Mouse (Mus musculus) central nervous system, embryonic 11.5 days (tissue): ENCODE results near the gene Klrc1. TPM values are rescaled to one million over a fixed set of nuclear protein-coding genes. Genes with fewer than 3 reads are reported as not detected.

ENCODE experiments used
- polyA plus RNA-seq: library from polyadenylated mRNA; depleted of rRNA; stranded (reverse); fragments of >200 nt; gene quantifications from 2 replicates; pipeline ENCODE4 v1.2.3, GENCODE M21; 2012; rRNA removed

The Klrc1 gene
- polyA plus RNA-seq, result not detected in 2 replicates

GRCm38 (mm10) chr6:129678873-129679272 is at the start of gene Klrc1:
TSS of gene Klrc1 (minus strand) at chr6:129678973.

GRCm38 (mm10) chr6:129717032-129717431 is 38.3 kb upstream of the Klrc1 start, which contains the start of gene Klri1:
TSS of gene Klri1 (minus strand) at chr6:129717132.

DNA sequence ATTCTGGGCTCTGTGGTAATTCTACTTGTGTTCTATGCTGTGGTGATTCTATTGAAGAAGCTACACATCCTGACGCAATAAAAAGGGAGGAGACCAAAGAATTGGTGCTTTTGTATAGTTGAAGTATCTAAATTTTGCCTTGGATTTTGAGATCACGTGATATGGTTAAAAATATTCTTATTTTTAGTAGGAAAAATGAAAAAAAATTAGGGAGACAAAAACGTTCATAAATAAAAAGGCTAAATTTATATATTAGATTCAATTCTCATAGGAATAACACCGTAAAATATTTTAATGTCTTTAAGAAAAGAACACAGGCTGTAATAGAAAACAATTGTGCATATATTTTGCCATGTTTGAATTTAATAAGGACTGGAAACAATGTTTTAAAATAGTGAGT is 18.2 kb downstream of the Klrc1 start, which contains the start of gene Klrc2:
TSS of gene Klrc2 (minus strand) at position 101 of the 400 bp plus-strand sequence.

GRCm38 (mm10) chr6:129643237-129643636 is 35.5 kb downstream of the Klrc1 start, which contains the start of gene Klrc3:
TSS of gene Klrc3 (minus strand) at chr6:129643337.

DNA sequence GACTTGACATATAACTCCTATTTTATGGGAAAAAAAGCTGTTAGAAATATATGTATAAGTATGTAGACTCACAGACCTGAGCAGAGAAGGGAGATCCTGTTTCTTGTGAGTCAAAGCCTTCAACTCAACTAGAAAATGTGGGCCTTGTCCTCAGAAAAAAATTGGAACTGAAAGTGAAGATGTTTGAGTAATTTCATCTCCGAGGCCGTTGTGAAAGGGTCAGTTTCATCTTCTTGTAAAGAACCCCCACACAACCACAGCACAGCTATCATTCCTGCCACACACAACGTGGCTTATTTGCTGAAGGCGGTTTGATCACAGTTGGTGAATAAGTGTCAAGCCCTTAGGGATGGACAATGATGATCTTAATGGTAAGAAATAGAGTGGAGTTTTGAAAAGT is 55.0 kb downstream of the Klrc1 start, which contains the start of gene Klrk1:
TSS of gene Klrk1 (minus strand) at position 130 of the 400 bp plus-strand sequence.

Other genes starting within 250 kb of the Klrc1 start
- 0.41 and 0.72 TPM in 2 replicates for gene Clec1a, start 227.0 kb downstream of the Klrc1 start, polyA plus RNA-seq
- gene Olr1, start 171.8 kb downstream of the Klrc1 start, polyA plus RNA-seq, result 0.07 and 0.36 TPM in 2 replicates
- gene Tmem52b, start 166.4 kb downstream of the Klrc1 start, polyA plus RNA-seq, result 0.02 and 0.05 TPM in 2 replicates
- gene Gabarapl1, start 145.8 kb downstream of the Klrc1 start, polyA plus RNA-seq, result 59.9 and 65.2 TPM in 2 replicates
- 0.02 TPM in 1 of 2 replicates, not detected in the other for gene Klre1, start 101.1 kb downstream of the Klrc1 start, polyA plus RNA-seq
- gene Klrd1, start 87.2 kb downstream of the Klrc1 start, polyA plus RNA-seq, result 0.12 TPM in 1 of 2 replicates, not detected in the other
- gene Klrk1, start 55.1 kb downstream of the Klrc1 start, polyA plus RNA-seq, result 0.01 TPM in 1 of 2 replicates, not detected in the other
- gene Klrc3, start 35.6 kb downstream of the Klrc1 start, polyA plus RNA-seq, result not detected in 2 replicates
- gene Klrc2, start 18.3 kb downstream of the Klrc1 start, polyA plus RNA-seq, result not detected in 2 replicates
- gene Klri1, start 38.2 kb upstream of the Klrc1 start, polyA plus RNA-seq, result not detected in 2 replicates
- gene Klri2, start 61.5 kb upstream of the Klrc1 start, polyA plus RNA-seq, result not detected in 2 replicates
- gene Gm156, start 105.3 kb upstream of the Klrc1 start, polyA plus RNA-seq, result not detected in 2 replicates
- gene Gm17631, start 183.7 kb upstream of the Klrc1 start, polyA plus RNA-seq, result not detected in 2 replicates
- gene Klra17, start 197.7 kb upstream of the Klrc1 start, polyA plus RNA-seq, result not detected in 2 replicates
- not detected in 2 replicates for gene Klra5, start 238.7 kb upstream of the Klrc1 start, polyA plus RNA-seq